Mouse (Mus musculus) C3H10T1/2 (cell line): ENCODE data around the gene Accs. TPM values are rescaled to one million over a fixed set of nuclear protein-coding genes. Genes with fewer than 3 reads are reported as not detected.

ENCODE experiments used
- polyA plus RNA-seq, 2 experiments: library from polyadenylated mRNA; unstranded; fragments of >200 nt; fragmentation: generic; extraction: Trizol; gene quantifications; one replicate each; pipeline ENCODE4 v1.2.1; 2012; ENCODE audit warnings: missing spikeins in 2 of 2

Gene Accs
- polyA plus RNA-seq: 1 to 10 TPM; 2.5 to 9.6 TPM

GRCm38 (mm10) chr2:93849505-93850089 is at the start of gene Accs:
Gene Accs, minus strand, starts transcription at chr2:93849943.

GRCm38 (mm10) chr2:93869107-93869600 is 19.4 kb upstream of the Accs start, which contains the start of gene Accsl:
Gene Accsl, minus strand, starts transcription at chr2:93869157.

GRCm38 (mm10) chr2:93822045-93822749 is 27.5 kb downstream of the Accs start, which contains the start of gene Ext2:
Gene Ext2, minus strand, starts transcription at chr2:93822568.

Other genes starting within 250 kb of the Accs start
- not detected for gene Alx4, start 207.6 kb downstream of the Accs start, polyA plus RNA-seq
- 100 to 1,000 TPM in 1 of 2 experiments, 10 to 100 TPM in 1; 32.8 to 142 TPM for gene Ext2, start 27.4 kb downstream of the Accs start, polyA plus RNA-seq
- gene Accsl, start 19.2 kb upstream of the Accs start, polyA plus RNA-seq: under 1 TPM in 1 of 2 experiments, not detected in 1; 0.06 TPM
- gene Gm13889, start 107.3 kb upstream of the Accs start, polyA plus RNA-seq: under 1 TPM; 0.05 to 0.18 TPM
- gene Gm27027, start 146.4 kb upstream of the Accs start, polyA plus RNA-seq: not detected
- gene Alkbh3, start 160.9 kb upstream of the Accs start, polyA plus RNA-seq: 10 to 100 TPM; 52.6 to 66.8 TPM